10 mouse cellular contexts compared by ENCODE assay signal in the genomic region with DNA sequence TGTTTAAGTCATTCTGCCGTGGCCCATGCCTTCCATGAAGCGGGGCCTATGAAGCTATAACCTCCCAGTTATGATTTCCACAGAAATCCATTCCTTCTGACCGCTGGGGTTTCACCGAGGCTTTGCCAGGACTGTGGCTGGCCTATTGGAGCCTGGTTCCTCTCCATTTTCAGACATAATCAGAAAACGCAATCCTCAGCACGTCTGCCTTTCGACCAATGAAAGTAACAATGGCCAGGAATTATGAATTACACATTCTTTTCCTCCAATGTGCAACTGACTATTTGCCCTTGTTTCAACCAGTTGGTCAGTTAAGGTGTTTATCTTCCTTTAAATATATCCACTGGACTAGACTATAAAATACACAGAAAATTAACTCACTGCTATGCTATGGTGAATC. TPM values are rescaled to one million over a fixed set of nuclear protein-coding genes. Genes with fewer than 3 reads are reported as not detected.
A peak's percentile ranks its signal among the peaks of the same experiment; 100 is the strongest.
DNase-seq lines count a peak whose midpoint lies in the region; ATAC-seq and TF ChIP-seq lines count a peak whose summit lies in the region.
"Had no signal": no experiment of that assay in that cellular context is flagged by ENCODE, and none has a peak within 500 bp of the region (broad histone marks: within the 10 kb centered on the region; RNA-seq: fewer than 3 reads in every experiment).

No protein-coding gene starts in this region.

- peak; percentile 17 for DNase-seq in adrenal gland, postnatal 10 days
- no peak for DNase-seq in adrenal gland, adult (ENCODE audit: inconsistent age in 2 of 2, low spot score in 1 of 2)
- no peak for DNase-seq in midbrain, embryonic 10.5 days (ENCODE audit: low spot score)
- DNase-seq in midbrain, postnatal 0 days (ENCODE audit: low spot score): no peak
- DNase-seq in heart, postnatal 10 days: no peak
- DNase-seq: liver, embryonic 13.5 days had no signal

- no peak overlapping the region for H3K4me2 ChIP-seq in midbrain, postnatal 0 days (ENCODE audit: low read depth, low read length, poor library complexity, severe bottlenecking)
- peak overlapping the region; percentile 47; the same call in 1 of the 2 replicates for H3K4me2 ChIP-seq in hindbrain, embryonic 15.5 days
- H3K4me2 ChIP-seq in stomach, embryonic 15.5 days: peak overlapping the region; percentile 52; the same call in 1 of the 2 replicates
- H3K4me2 ChIP-seq in intestine, embryonic 15.5 days (replicated peaks): no peak overlapping the region

- WGBS in midbrain, embryonic 10.5 days: 10% methylated on average over 7 of the region's 7 CpGs
- WGBS in midbrain, postnatal 0 days: 15% methylated on average over 7 of the region's 7 CpGs
- 10% methylated on average over 7 of the region's 7 CpGs for WGBS in hindbrain, embryonic 15.5 days
- WGBS in stomach, embryonic 15.5 days: 31% methylated on average over 7 of the region's 7 CpGs
- WGBS in intestine, embryonic 15.5 days: 31% methylated on average over 7 of the region's 7 CpGs

- H3K9ac ChIP-seq in midbrain, postnatal 0 days (replicated peaks; ENCODE audit: low read length, poor library complexity, severe bottlenecking): no peak overlapping the region
- no peak overlapping the region for H3K9ac ChIP-seq in hindbrain, embryonic 15.5 days
- H3K9ac ChIP-seq in stomach, embryonic 15.5 days: no peak overlapping the region
- no peak overlapping the region for H3K9ac ChIP-seq in intestine, embryonic 15.5 days
- H3K9ac ChIP-seq: liver, embryonic 13.5 days had no signal

- TF ChIP-seq CTCF in midbrain, postnatal 0 days (IDR thresholded peaks at IDR 0.05): no peak

- no peaks in the 10 kb centered on the region for H3K36me3 ChIP-seq in midbrain, embryonic 10.5 days
- no peaks in the 10 kb centered on the region for H3K36me3 ChIP-seq in midbrain, postnatal 0 days (ENCODE audit: insufficient read depth, low read length)
- H3K36me3 ChIP-seq in hindbrain, embryonic 15.5 days: no peaks in the 10 kb centered on the region
- H3K36me3 ChIP-seq in stomach, embryonic 15.5 days: no peaks in the 10 kb centered on the region
- H3K36me3 ChIP-seq in intestine, embryonic 15.5 days: no peaks in the 10 kb centered on the region
- H3K36me3 ChIP-seq: liver, embryonic 13.5 days had no signal

- H3K27ac ChIP-seq in midbrain, embryonic 10.5 days (replicated peaks): peak overlapping the region; percentile 93
- no peak overlapping the region for H3K27ac ChIP-seq in midbrain, postnatal 0 days (ENCODE audit: low read depth, low read length)
- H3K27ac ChIP-seq in hindbrain, embryonic 15.5 days (replicated peaks): no peak overlapping the region; the same call in 1 of the 2 replicates
- H3K27ac ChIP-seq in stomach, embryonic 15.5 days: peak overlapping the region; percentile 35; the same call in 1 of the 2 replicates
- H3K27ac ChIP-seq in intestine, embryonic 15.5 days: no peak overlapping the region
- H3K27ac ChIP-seq: liver, embryonic 13.5 days; macrophage had no signal

- ATAC-seq in midbrain, postnatal 0 days (ENCODE audit: low FRiP score): no peak
- no peak for ATAC-seq in hindbrain, embryonic 15.5 days (ENCODE audit: low FRiP score, low read depth)
- ATAC-seq in stomach, embryonic 15.5 days (ENCODE audit: insufficient read depth, low FRiP score, low read depth): no peak
- no peak for ATAC-seq in intestine, embryonic 15.5 days

- peaks cover 66% of the 10 kb centered on the region for H3K4me1 ChIP-seq in midbrain, embryonic 10.5 days
- H3K4me1 ChIP-seq in midbrain, postnatal 0 days (ENCODE audit: insufficient read depth, low read length): no peaks in the 10 kb centered on the region
- peaks cover 43% of the 10 kb centered on the region for H3K4me1 ChIP-seq in hindbrain, embryonic 15.5 days (replicated peaks)
- peaks cover 34% of the 10 kb centered on the region for H3K4me1 ChIP-seq in stomach, embryonic 15.5 days
- peaks cover 17% of the 10 kb centered on the region for H3K4me1 ChIP-seq in intestine, embryonic 15.5 days (replicated peaks)
- H3K4me1 ChIP-seq: liver, embryonic 13.5 days had no signal

- no peaks in the 10 kb centered on the region for H3K9me3 ChIP-seq in midbrain, embryonic 10.5 days (replicated peaks)
- no peaks in the 10 kb centered on the region for H3K9me3 ChIP-seq in midbrain, postnatal 0 days (ENCODE audit: low read length)
- no peaks in the 10 kb centered on the region for H3K9me3 ChIP-seq in hindbrain, embryonic 15.5 days
- H3K9me3 ChIP-seq in stomach, embryonic 15.5 days: no peaks in the 10 kb centered on the region
- no peaks in the 10 kb centered on the region for H3K9me3 ChIP-seq in intestine, embryonic 15.5 days
- H3K9me3 ChIP-seq: liver, embryonic 13.5 days had no signal

- intact Hi-C loops in heart, postnatal 10 days (cut with DNase I): loop anchor here (1.0 to 10.0 kb wide), 4 partner anchors 218 to 1358 kb away; no protein-coding TSS in a partner anchor

- H3K27me3 ChIP-seq in midbrain, embryonic 10.5 days (ENCODE audit: low read depth, poor library complexity, severe bottlenecking): peaks cover 100% of the 10 kb centered on the region
- H3K27me3 ChIP-seq in midbrain, postnatal 0 days (ENCODE audit: insufficient read depth, low read length): peaks cover 74% of the 10 kb centered on the region
- peaks cover 65% of the 10 kb centered on the region for H3K27me3 ChIP-seq in hindbrain, embryonic 15.5 days
- H3K27me3 ChIP-seq in stomach, embryonic 15.5 days (replicated peaks): peaks cover 29% of the 10 kb centered on the region
- H3K27me3 ChIP-seq in intestine, embryonic 15.5 days (replicated peaks): peaks cover 67% of the 10 kb centered on the region

- H3K4me3 ChIP-seq in midbrain, embryonic 10.5 days: peak overlapping the region; percentile 60
- H3K4me3 ChIP-seq in midbrain, postnatal 0 days (ENCODE audit: low read depth, low read length): no peak overlapping the region
- no peak overlapping the region for H3K4me3 ChIP-seq in hindbrain, embryonic 15.5 days
- H3K4me3 ChIP-seq in stomach, embryonic 15.5 days (replicated peaks): no peak overlapping the region; the same call in 1 of the 2 replicates
- H3K4me3 ChIP-seq in intestine, embryonic 15.5 days (replicated peaks): no peak overlapping the region
- H3K4me3 ChIP-seq: liver, embryonic 13.5 days had no signal

RNA-seq across cellular contexts. Expression of a gene that starts 31.1 kb away (rescaled TPM):
- 10 to 100 TPM; 78.3 to 79.6 TPM for total RNA-seq in adrenal gland, postnatal 10 days (2021)
- 86.8 and 89.2 TPM in 2 replicates for polyA plus RNA-seq in midbrain, embryonic 10.5 days (2016; fragmentation: Nextera tagmentation; extraction: Ambion mirVana)
- 38.9 and 43.2 TPM in 2 replicates for total RNA-seq in midbrain, postnatal 0 days (2014; rRNA removed)
- polyA plus RNA-seq in midbrain, postnatal 0 days (2015; fragmentation: Nextera tagmentation; extraction: Ambion mirVana): 65.4 and 81.6 TPM in 2 replicates
- 87.2 and 90.1 TPM in 2 replicates for polyA plus RNA-seq in hindbrain, embryonic 15.5 days (2015; fragmentation: Nextera tagmentation; extraction: Ambion mirVana)
- polyA plus RNA-seq in stomach, embryonic 15.5 days (2015; fragmentation: Nextera tagmentation; extraction: Ambion mirVana): 66.9 and 72.6 TPM in 2 replicates
- 39.4 and 46.3 TPM in 2 replicates for polyA plus RNA-seq in intestine, embryonic 15.5 days (2015; fragmentation: Nextera tagmentation; extraction: Ambion mirVana)
- 10 to 100 TPM; 25.2 to 30.0 TPM for total RNA-seq in heart, postnatal 10 days (2021)
- polyA plus RNA-seq: macrophage had no signal

Comparison
In these comparisons a context has a peak if more than half of its experiments do, and no peak if none do; other contexts are left out.
1. H3K27ac ChIP-seq: peak in midbrain, embryonic 10.5 days (single experiment) and stomach, embryonic 15.5 days (single experiment); none in midbrain, postnatal 0 days (single experiment), hindbrain, embryonic 15.5 days (single experiment) and intestine, embryonic 15.5 days (single experiment).
2. H3K4me2 ChIP-seq: peak in hindbrain, embryonic 15.5 days (single experiment) and stomach, embryonic 15.5 days (single experiment); none in midbrain, postnatal 0 days (single experiment) and intestine, embryonic 15.5 days (single experiment).